Mouse (Mus musculus) C2C12 (cell line): ENCODE data around the gene Add3. TPM values are rescaled to one million over a fixed set of nuclear protein-coding genes. Genes with fewer than 3 reads are reported as not detected.

ENCODE experiments used
- H3K27me3 ChIP-seq: one replicate; pipeline ENCODE4 v1.6.1; 2011; ENCODE audit not compliant: control insufficient read depth, insufficient read depth, insufficient read length
- H3K36me3 ChIP-seq: one replicate; pipeline ENCODE4 v1.6.1; 2011; ENCODE audit not compliant: control insufficient read depth, insufficient read depth
- H3K4me3 ChIP-seq: one replicate; pipeline ENCODE4 v1.5.1; 2011; ENCODE audit warnings: mild to moderate bottlenecking, control low read depth; ENCODE audit not compliant: poor library complexity, insufficient read depth, severe bottlenecking
- H3K79me2 ChIP-seq: one replicate; pipeline ENCODE4 v1.6.1; 2011; ENCODE audit not compliant: control insufficient read depth, insufficient read depth
- H3K79me3 ChIP-seq: one replicate; pipeline ENCODE4 v1.6.1; 2011; ENCODE audit warnings: low read depth, control low read depth
- H3ac ChIP-seq: one replicate; pipeline ENCODE3; 2011; ENCODE audit warnings: low read depth; ENCODE audit not compliant: control insufficient read depth, insufficient read length
- CEBPB ChIP-seq: IDR thresholded peaks from one replicate; pipeline ENCODE4 v1.6.1; 2011; ENCODE audit warnings: low read depth, mild to moderate bottlenecking, control low read depth, moderate library complexity
- CTCF ChIP-seq: IDR thresholded peaks from one replicate; pipeline ENCODE4 v1.5.1; 2011; ENCODE audit not compliant: control insufficient read depth, insufficient read depth, insufficient read length
- FOSL1 ChIP-seq: IDR thresholded peaks from one replicate; pipeline ENCODE4 v1.8.0; 2011; ENCODE audit warnings: mild to moderate bottlenecking, low read length; ENCODE audit not compliant: poor library complexity, insufficient read depth, severe bottlenecking
- MAX ChIP-seq: IDR thresholded peaks from one replicate; pipeline ENCODE4 v1.6.1; 2011; ENCODE audit warnings: mild to moderate bottlenecking, control low read depth
- MYOD1 ChIP-seq: IDR thresholded peaks from one replicate; pipeline ENCODE4 v1.6.1; 2011; ENCODE audit warnings: low read depth; ENCODE audit not compliant: control insufficient read depth, insufficient read length
- MYOG ChIP-seq: IDR thresholded peaks from one replicate; pipeline ENCODE4 v1.6.1; 2011; ENCODE audit not compliant: control insufficient read depth, insufficient read length; ENCODE audit errors: extremely low read depth
- USF1 ChIP-seq: IDR thresholded peaks from one replicate; pipeline ENCODE4 v1.6.1; 2011; ENCODE audit warnings: low read depth, mild to moderate bottlenecking, control low read depth, moderate library complexity
- polyA plus RNA-seq: library from polyadenylated mRNA; unstranded; fragments of >200 nt; fragmentation: generic; extraction: Trizol; gene quantifications from one replicate; pipeline ENCODE4 v1.2.1, GENCODE M21; 2012; ENCODE audit warnings: missing spikeins

The Add3 gene
- polyA plus RNA-seq, 1 experiment = 1.6 TPM

DNA sequence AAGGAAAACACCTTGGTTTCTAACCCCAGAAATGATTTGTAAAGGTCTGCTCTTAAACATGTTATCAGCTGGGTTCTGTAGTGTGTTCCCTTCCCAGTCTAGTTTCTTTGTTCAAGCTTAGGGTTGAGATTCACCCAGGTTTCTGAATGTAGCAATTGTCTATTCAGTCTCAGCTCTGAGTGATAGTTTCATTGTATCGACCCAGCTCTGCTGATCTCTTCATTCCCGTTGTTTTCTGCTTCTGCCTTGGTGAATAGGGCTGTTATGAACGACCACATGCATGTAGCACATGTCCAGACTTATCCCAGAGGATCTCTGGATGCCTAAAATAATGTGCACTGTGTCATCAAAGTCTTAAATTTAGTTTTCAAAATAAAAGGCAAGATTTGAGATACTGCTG, 19.8 kb upstream of the Add3 start:
- no peak for TF ChIP-seq CEBPB
- TF ChIP-seq CTCF = no peak
- no peak for TF ChIP-seq MAX
- TF ChIP-seq MYOG = no peak
- no peak for TF ChIP-seq USF1
- TF ChIP-seq FOSL1 = no peak
- no peak for TF ChIP-seq MYOD1
- Histone ChIP-seq H3K79me3 (no peaks in the 10 kb centered on the region), H3K27me3 (no peaks in the 10 kb centered on the region), H3K4me3 (no peak overlapping the region), H3K36me3 (no peaks in the 10 kb centered on the region), H3ac (no peak overlapping the region), H3K79me2 (no peaks in the 10 kb centered on the region)

DNA sequence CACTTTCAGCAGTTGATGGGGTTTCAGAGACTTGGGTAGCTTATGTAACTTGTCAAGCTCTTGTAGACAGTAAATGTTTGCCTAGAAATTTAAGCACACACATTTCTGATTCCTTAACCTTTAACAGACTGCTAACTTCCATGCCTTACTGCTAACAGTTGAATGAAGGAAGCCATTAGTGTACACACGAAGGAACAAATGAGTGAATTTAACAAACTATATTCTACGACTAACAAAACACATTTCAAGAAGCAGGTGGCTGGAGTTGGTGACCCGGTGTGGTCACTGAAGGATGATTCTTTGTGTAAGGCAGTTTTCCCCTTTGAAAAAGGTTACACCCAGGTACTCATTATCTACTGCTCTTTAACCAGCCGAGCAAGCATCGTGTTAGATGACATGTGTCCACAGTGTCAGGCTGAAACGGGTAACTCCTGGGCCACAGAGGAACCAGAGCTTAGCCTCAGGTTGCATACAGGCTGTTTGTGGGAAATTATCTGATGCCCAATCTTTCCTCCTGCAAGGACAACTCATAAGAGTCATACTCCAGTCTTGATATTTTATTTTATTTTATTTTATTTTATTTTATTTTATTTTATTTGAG, 17.5 kb upstream of the Add3 start:
- no peaks in the 10 kb centered on the region for H3K79me3 ChIP-seq
- no peaks in the 10 kb centered on the region for H3K79me2 ChIP-seq
- no peaks in the 10 kb centered on the region for H3K36me3 ChIP-seq
- no peak overlapping the region for H3ac ChIP-seq
- H3K27me3 ChIP-seq = no peaks in the 10 kb centered on the region
- no peak for TF ChIP-seq USF1
- TF ChIP-seq MAX = no peak
- TF ChIP-seq CTCF = no peak
- no peak for TF ChIP-seq MYOD1
- TF ChIP-seq FOSL1 = no peak
- TF ChIP-seq MYOG = no peak
- no peak for TF ChIP-seq CEBPB
- no peak overlapping the region for H3K4me3 ChIP-seq

DNA sequence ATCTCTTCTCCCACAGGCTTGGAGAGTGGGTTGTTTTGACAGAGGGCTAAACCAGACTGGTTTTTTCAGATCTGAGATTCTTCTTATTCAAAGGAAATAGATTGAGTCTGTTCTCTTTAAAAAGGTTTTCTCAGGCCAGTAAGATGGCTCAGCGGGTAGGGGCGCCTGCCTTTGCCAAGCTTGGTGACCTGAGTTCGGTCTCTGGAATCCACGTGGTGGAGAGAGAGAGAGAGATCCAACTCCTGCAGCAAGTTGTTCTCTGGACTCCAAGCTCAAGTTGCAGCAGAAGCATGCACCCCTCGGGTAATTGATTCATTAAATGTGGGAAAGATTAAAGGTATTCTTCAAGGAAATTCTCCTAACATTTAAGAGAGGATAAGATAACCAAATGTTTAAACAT, 16.9 kb upstream of the Add3 start:
- Histone ChIP-seq H3K27me3 (no peaks in the 10 kb centered on the region), H3K79me3 (no peaks in the 10 kb centered on the region), H3K79me2 (no peaks in the 10 kb centered on the region), H3K4me3 (no peak overlapping the region), H3ac (no peak overlapping the region), H3K36me3 (no peaks in the 10 kb centered on the region)
- TF ChIP-seq CEBPB = no peak
- TF ChIP-seq MYOD1 = no peak
- TF ChIP-seq USF1 = no peak
- no peak for TF ChIP-seq MAX

DNA sequence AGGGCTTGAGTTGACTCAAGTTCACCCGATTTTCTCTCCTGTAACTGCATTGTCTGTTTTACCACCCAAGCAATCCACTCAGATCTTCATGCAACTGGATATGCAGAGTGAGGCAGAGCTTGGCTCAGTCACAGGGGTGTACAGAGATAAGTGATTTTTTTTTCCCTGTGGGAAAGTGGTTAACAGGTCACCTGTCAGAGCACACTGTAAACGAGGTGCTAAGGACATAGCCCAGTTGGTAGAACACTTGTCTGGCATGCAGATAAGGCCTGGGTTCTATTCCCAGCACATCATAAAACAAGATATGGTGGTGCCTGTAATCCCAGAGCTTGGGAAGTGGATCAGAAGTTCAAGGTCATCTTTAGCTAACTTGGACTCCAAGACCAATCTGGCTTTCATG, 14.6 kb upstream of the Add3 start:
- H3K4me3 ChIP-seq = no peak overlapping the region
- no peaks in the 10 kb centered on the region for H3K79me3 ChIP-seq
- no peaks in the 10 kb centered on the region for H3K79me2 ChIP-seq
- H3K36me3 ChIP-seq = no peaks in the 10 kb centered on the region
- H3K27me3 ChIP-seq = no peaks in the 10 kb centered on the region
- H3ac ChIP-seq = no peak overlapping the region
- TF ChIP-seq CTCF = no peak
- TF ChIP-seq MYOD1 = no peak
- no peak for TF ChIP-seq CEBPB
- TF ChIP-seq MAX = no peak
- no peak for TF ChIP-seq MYOG
- TF ChIP-seq USF1 = no peak
- no peak for TF ChIP-seq FOSL1

DNA sequence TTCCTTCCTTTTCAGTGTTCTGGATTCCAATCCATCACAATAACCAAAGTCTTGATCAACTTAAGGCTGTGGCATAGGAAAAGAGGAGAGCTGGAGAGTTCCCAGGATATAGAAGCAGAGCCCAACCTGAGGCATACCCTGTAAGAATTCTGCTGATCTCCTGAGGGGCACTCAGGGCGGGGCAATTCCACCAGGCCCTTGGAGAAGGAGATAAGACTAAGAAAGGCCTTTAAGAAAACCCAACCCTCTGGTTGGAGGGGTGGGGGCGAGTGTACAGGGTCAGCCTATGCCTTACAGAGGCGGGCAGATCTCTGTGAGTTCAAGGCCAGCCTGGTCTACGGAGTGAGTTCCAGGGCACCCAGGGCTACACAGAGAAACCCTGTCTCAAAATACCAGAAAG, 13.7 kb upstream of the Add3 start:
- Histone ChIP-seq H3K4me3 (no peak overlapping the region), H3K79me3 (no peaks in the 10 kb centered on the region), H3K36me3 (no peaks in the 10 kb centered on the region), H3ac (no peak overlapping the region), H3K27me3 (no peaks in the 10 kb centered on the region), H3K79me2 (no peaks in the 10 kb centered on the region)
- TF ChIP-seq MYOG = no peak
- TF ChIP-seq MYOD1 = no peak
- TF ChIP-seq USF1 = no peak
- TF ChIP-seq MAX = no peak
- TF ChIP-seq CEBPB = no peak
- TF ChIP-seq CTCF = no peak
- no peak for TF ChIP-seq FOSL1
